Mouse (Mus musculus): ENCODE measurements around the gene Rimklb.

DNA sequence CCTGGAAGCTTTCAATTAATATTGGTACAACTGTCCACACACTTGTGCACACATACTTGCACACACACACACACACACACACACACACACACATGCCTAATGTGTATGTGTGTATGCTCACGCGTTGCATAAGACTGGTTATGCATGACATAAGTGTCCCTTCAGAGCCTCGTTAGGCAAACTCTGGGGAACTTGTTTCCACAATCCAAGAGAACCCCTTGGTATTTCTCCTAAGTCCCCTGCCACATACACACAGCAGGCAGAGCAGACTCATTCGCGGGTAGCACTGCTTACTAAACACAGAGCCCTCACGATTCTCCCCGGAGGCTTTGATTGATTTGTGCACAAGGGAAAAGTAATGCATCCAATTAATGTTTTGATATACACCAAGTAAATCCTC lies 81.5 kb downstream of the Rimklb start:
- TF ChIP-seq CTCF (conservative IDR thresholded peaks at IDR 0.05; ENCODE audit: low read length), result no peak
- TF ChIP-seq POU5F1 (IDR thresholded peaks at IDR 0.05; ENCODE audit: borderline replicate concordance, low read length), result no peak
- no peak for TF ChIP-seq NANOG (IDR thresholded peaks at IDR 0.05; ENCODE audit: borderline replicate concordance, low read length)

Data from E14TG2a.4 (cell line).